Mouse (Mus musculus) ES-E14 (cell line): Measurements from ENCODE around the gene Nupr1l. TPM values are rescaled to one million over a fixed set of nuclear protein-coding genes. Genes with fewer than 3 reads are reported as not detected.

Experiments used
- DNase-seq: peaks from one replicate; pipeline ENCODE4 v3.0.0-alpha.2; 2013; ENCODE audit warnings: low read depth, low spot score
- H3K27ac ChIP-seq: 2 replicates; pipeline ENCODE4 v1.5.1; 2012; ENCODE audit warnings: low read depth, mild to moderate bottlenecking, low read length, moderate library complexity, mixed read lengths; ENCODE audit not compliant: poor library complexity, insufficient read depth, severe bottlenecking
- H3K36me3 ChIP-seq: 2 replicates; pipeline ENCODE4 v1.6.1; 2012; ENCODE audit warnings: mild to moderate bottlenecking, low read length, moderate library complexity, mixed read lengths; ENCODE audit not compliant: control insufficient read depth, poor library complexity, insufficient read depth, severe bottlenecking
- H3K4me1 ChIP-seq, 2 experiments: fragments of 150-350 bp in 1 of 2; sonication (generic) in 1 of 2; 2 replicates each; pipeline ENCODE4 v1.6.1; 2012; ENCODE audit warnings: low read length in 2 of 2, mild to moderate bottlenecking in 1 of 2, mixed read lengths in 1 of 2; ENCODE audit not compliant: control insufficient read depth in 2 of 2, insufficient read depth in 2 of 2, poor library complexity in 1 of 2
- H3K4me3 ChIP-seq, 2 experiments: fragments of 150-350 bp in 1 of 2; sonication (generic) in 1 of 2; 2 replicates each; pipeline ENCODE4 v1.5.1; 2012; ENCODE audit warnings: low read length in 2 of 2, low read depth in 1 of 2, mild to moderate bottlenecking in 1 of 2, mixed read lengths in 1 of 2; ENCODE audit not compliant: insufficient read depth in 1 of 2, poor library complexity in 1 of 2, severe bottlenecking in 1 of 2
- H3K9ac ChIP-seq: 2 replicates; pipeline ENCODE4 v1.6.1; 2012; ENCODE audit warnings: low read depth, mild to moderate bottlenecking, low read length, mixed read lengths; ENCODE audit not compliant: poor library complexity, insufficient read depth, severe bottlenecking
- H3K9me3 ChIP-seq: fragments of 150-350 bp; sonication (generic); 2 replicates; pipeline ENCODE4 v1.6.1; 2012; ENCODE audit warnings: low read depth, mild to moderate bottlenecking, low read length; ENCODE audit not compliant: control insufficient read depth, insufficient read depth
- CHD2 ChIP-seq: IDR thresholded peaks from 2 replicates; pipeline ENCODE4 v1.6.1; 2014; ENCODE audit warnings: mild to moderate bottlenecking, low read depth, low read length, inconsistent platforms
- HCFC1 ChIP-seq: IDR thresholded peaks from 2 replicates; pipeline ENCODE4 v1.6.1; 2012; ENCODE audit warnings: low read length, inconsistent platforms, borderline replicate concordance; ENCODE audit not compliant: insufficient read depth
- MAFK ChIP-seq: IDR thresholded peaks from 2 replicates; pipeline ENCODE4 v1.6.1; 2014; ENCODE audit warnings: mild to moderate bottlenecking, low read depth, low read length, inconsistent platforms; ENCODE audit not compliant: insufficient read depth
- ZC3H11A ChIP-seq: IDR thresholded peaks from 2 replicates; pipeline ENCODE4 v1.6.1; 2012; ENCODE audit warnings: low read depth, mild to moderate bottlenecking, inconsistent platforms, low read length, borderline replicate concordance
- ZNF384 ChIP-seq: IDR thresholded peaks from 2 replicates; pipeline ENCODE4 v1.6.1; 2012; ENCODE audit warnings: low read depth, low read length, inconsistent platforms
- in situ Hi-C, 2 experiments: fragments of 600-800 bp; cut with MboI; formaldehyde crosslinking; loops; one replicate each; pipeline ENCODE4 v1.15.1; 2025; ENCODE audit warnings: low sequenced_read_pairs in 2 of 2, inconsistent platforms in 1 of 2; ENCODE audit not compliant: unreplicated experiment in 2 of 2
- total RNA-seq: library from RNA; depleted of rRNA; stranded (reverse); fragments of 300-350 nt; gene quantifications from 2 replicates; pipeline ENCODE4 v1.2.3, GENCODE M21; 2012

Gene Nupr1l
- total RNA-seq, 1 experiment: 2.9 TPM

- peaks cover 6 to 9% of the 10 kb centered on the region in 2 experiments; a peak in 3 of 4 replicates for H3K4me1 ChIP-seq
- peak overlapping the region; percentile 94 for H3K27ac ChIP-seq
- in situ Hi-C loops: no loop called here
- no peaks in the 10 kb centered on the region for H3K9me3 ChIP-seq
- peak overlapping the region; percentile 39 to 53 for H3K4me3 ChIP-seq
- no peaks in the 10 kb centered on the region for H3K36me3 ChIP-seq
- H3K9ac ChIP-seq: peak overlapping the region; percentile 73
- no peak for DNase-seq
- TF ChIP-seq ZNF384 (no peak), MAFK (no peak), HCFC1 (no peak), CHD2 (peak; percentile 98), ZC3H11A (no peak)
These were observed 9.8 kb downstream of the Nupr1l start for GRCm38 (mm10) chr5:129918065-129918651.

- DNase-seq: no peak
- Histone ChIP-seq H3K9me3 (no peaks in the 10 kb centered on the region), H3K9ac (peak overlapping the region; percentile 66), H3K4me3 (peak overlapping the region; percentile 36 to 44; a peak in 3 of 4 replicates), H3K36me3 (no peaks in the 10 kb centered on the region), H3K27ac (peak overlapping the region; percentile 82), H3K4me1 (peaks cover 6 to 9% of the 10 kb centered on the region in 2 experiments; a peak in 3 of 4 replicates)
- TF ChIP-seq ZC3H11A (no peak), MAFK (no peak), ZNF384 (no peak), HCFC1 (no peak), CHD2 (no peak)
- in situ Hi-C loops: no loop called here
These were observed 10.4 kb downstream of the Nupr1l start for GRCm38 (mm10) chr5:129918752-129919151.

GRCm38 (mm10) chr5:129919320-129919719 lies 11.0 kb downstream of the Nupr1l start:
- TF ChIP-seq ZNF384 (no peak), HCFC1 (no peak), MAFK (no peak)
- peak overlapping the region; percentile 82 for H3K27ac ChIP-seq
- H3K4me3 ChIP-seq: peak overlapping the region in 1 of 2 experiments; percentile 36; a peak in 2 of 4 replicates
- peak overlapping the region; percentile 66; the same call in 1 of the 2 replicates for H3K9ac ChIP-seq
- H3K4me1 ChIP-seq: peaks cover 6 to 9% of the 10 kb centered on the region in 2 experiments; a peak in 3 of 4 replicates
- H3K9me3 ChIP-seq: no peaks in the 10 kb centered on the region
- no peaks in the 10 kb centered on the region for H3K36me3 ChIP-seq
- no peak for DNase-seq
- in situ Hi-C loops: no loop called here

- in situ Hi-C loops: no loop called here
These were observed 13.6 kb downstream of the Nupr1l start for GRCm38 (mm10) chr5:129921972-129922371.

More at GRCm38 (mm10) chr5:129921972-129922371, 13.6 kb downstream of the Nupr1l start:
- H3K9me3 ChIP-seq: no peaks in the 10 kb centered on the region
- no peak for DNase-seq
- H3K4me3 ChIP-seq: no peak overlapping the region
- H3K27ac ChIP-seq: no peak overlapping the region
- no peaks in the 10 kb centered on the region for H3K36me3 ChIP-seq
- no peak overlapping the region for H3K9ac ChIP-seq
- TF ChIP-seq CHD2: no peak
- TF ChIP-seq MAFK: no peak
- no peak for TF ChIP-seq HCFC1
- no peak for TF ChIP-seq ZNF384
- no peak for TF ChIP-seq ZC3H11A
- peaks cover 3% of the 10 kb centered on the region in 2 experiments; a peak in 2 of 4 replicates for H3K4me1 ChIP-seq
